Mouse (Mus musculus) liver, embryonic 11.5 days (tissue): ENCODE measurements around the gene Srd5a1. TPM values are rescaled to one million over a fixed set of nuclear protein-coding genes. Genes with fewer than 3 reads are reported as not detected.

Source experiments
- ATAC-seq: fragments of 200-750 bp; cut with Nextera tagmentation; replicated peaks from 2 replicates; pipeline ENCODE4 v1.8.0; 2017; ENCODE audit warnings: moderate number of reproducible peaks, mild to moderate bottlenecking, moderate TSS enrichment, moderate library complexity; ENCODE audit not compliant: low FRiP score
- DNase-seq: peaks from one replicate; pipeline ENCODE4 v3.0.0-alpha.2; 2017; ENCODE audit warnings: low spot score
- H3K27ac ChIP-seq: fragments of 300-500 bp; sonication (generic); 2 replicates; pipeline ENCODE4 v1.5.1; 2014; ENCODE audit warnings: mild to moderate bottlenecking, low read depth, low read length, control low read depth
- H3K27me3 ChIP-seq: fragments of 300-500 bp; sonication (generic); replicated peaks from 2 replicates; pipeline ENCODE4 v1.6.1; 2014; ENCODE audit warnings: low read length, mixed read lengths; ENCODE audit not compliant: control insufficient read depth, insufficient read depth
- H3K36me3 ChIP-seq: fragments of 300-500 bp; sonication (generic); 2 replicates; pipeline ENCODE4 v1.6.1; 2014; ENCODE audit warnings: mild to moderate bottlenecking, low read length, moderate library complexity, mixed read lengths; ENCODE audit not compliant: control insufficient read depth, insufficient read depth
- H3K4me1 ChIP-seq: fragments of 300-500 bp; sonication (generic); replicated peaks from 2 replicates; pipeline ENCODE4 v1.6.1; 2014; ENCODE audit warnings: low read length, mixed read lengths; ENCODE audit not compliant: control insufficient read depth, insufficient read depth
- H3K4me2 ChIP-seq: fragments of 300-500 bp; sonication (generic); 2 replicates; pipeline ENCODE4 v1.6.1; 2014; ENCODE audit warnings: mild to moderate bottlenecking, control low read depth, moderate library complexity
- H3K4me3 ChIP-seq: fragments of 300-500 bp; sonication (generic); 2 replicates; pipeline ENCODE4 v1.5.1; 2014; ENCODE audit warnings: low read depth, low read length, control low read depth
- H3K9ac ChIP-seq: fragments of 300-500 bp; sonication (generic); 2 replicates; pipeline ENCODE4 v1.6.1; 2014; ENCODE audit warnings: low read depth, low read length, control low read depth
- H3K9me3 ChIP-seq: fragments of 300-500 bp; sonication (generic); 2 replicates; pipeline ENCODE4 v1.6.1; 2016; ENCODE audit warnings: low read length, inconsistent platforms, mixed read lengths; ENCODE audit not compliant: control insufficient read depth
- WGBS: fragments of 180-500 bp; shearing (Covaris S2); extraction: QIAGEN DNeasy Blood & Tissue Kit; methylation state at CpG from one replicate; pipeline ENCODE4 v1.1.7; 2014; 5-methylcytosine and 5-hydroxymethylcytosine counted together
- polyA plus RNA-seq: library from polyadenylated mRNA; unstranded; fragments of >200 nt; fragmentation: Nextera tagmentation; extraction: Ambion mirVana; gene quantifications from 2 replicates; pipeline ENCODE4 v1.2.1, GENCODE M21; 2014

The Srd5a1 gene
- 9.9 and 10.3 TPM in 2 replicates for polyA plus RNA-seq

GRCm38 (mm10) chr13:69611398-69612174, at the start of gene Srd5a1:
Gene Srd5a1, minus strand, starts transcription at chr13:69611442.
- under 1% methylated on average over 68 of the region's 69 CpGs for WGBS
- peak; percentile 99 for ATAC-seq

GRCm38 (mm10) chr13:69654508-69654907, 43.3 kb upstream of the Srd5a1 start:
- ATAC-seq: no peak
- 60% methylated on average over 3 of the region's 3 CpGs for WGBS
- Histone ChIP-seq H3K9me3 (no peaks in the 10 kb centered on the region), H3K4me2 (no peak overlapping the region), H3K27ac (no peak overlapping the region), H3K9ac (no peak overlapping the region), H3K27me3 (no peaks in the 10 kb centered on the region), H3K4me1 (no peaks in the 10 kb centered on the region), H3K36me3 (no peaks in the 10 kb centered on the region), H3K4me3 (no peak overlapping the region)
- peak; percentile 17 for DNase-seq

More at GRCm38 (mm10) chr13:69611398-69612174, at the start of gene Srd5a1:
- Histone ChIP-seq H3K27ac (peak within 1 kb of the TSS; percentile 9), H3K4me1 (peaks cover 3% of the 10 kb centered on the region), H3K27me3 (no peaks in the 10 kb centered on the region), H3K4me2 (peak within 1 kb of the TSS; percentile 99), H3K4me3 (peak within 1 kb of the TSS; percentile 86), H3K9ac (peak within 1 kb of the TSS; percentile 92), H3K9me3 (no peaks in the 10 kb centered on the region), H3K36me3 (peaks cover 20% of the 10 kb centered on the region)
- DNase-seq: peak; percentile 98

- WGBS: 77% methylated on average over 9 of the region's 9 CpGs
- Histone ChIP-seq H3K9ac (no peak overlapping the region), H3K27me3 (no peaks in the 10 kb centered on the region), H3K4me3 (no peak overlapping the region), H3K36me3 (no peaks in the 10 kb centered on the region), H3K9me3 (no peaks in the 10 kb centered on the region), H3K27ac (no peak overlapping the region), H3K4me1 (no peaks in the 10 kb centered on the region), H3K4me2 (no peak overlapping the region)
- ATAC-seq (no peak), DNase-seq (peak; percentile 15)
Measured at GRCm38 (mm10) chr13:69646481-69646880, 35.2 kb upstream of the Srd5a1 start.

GRCm38 (mm10) chr13:69645694-69646423, 34.6 kb upstream of the Srd5a1 start:
- H3K36me3 ChIP-seq: no peaks in the 10 kb centered on the region
- no peak overlapping the region for H3K9ac ChIP-seq
- no peak overlapping the region for H3K4me2 ChIP-seq
- WGBS: 75% methylated on average over 13 of the region's 13 CpGs
- ATAC-seq (no peak), DNase-seq (peak; percentile 25)
- no peak overlapping the region for H3K27ac ChIP-seq
- H3K4me1 ChIP-seq: no peaks in the 10 kb centered on the region
- H3K27me3 ChIP-seq: no peaks in the 10 kb centered on the region
- no peak overlapping the region for H3K4me3 ChIP-seq
- no peaks in the 10 kb centered on the region for H3K9me3 ChIP-seq

GRCm38 (mm10) chr13:69644427-69645166, 33.4 kb upstream of the Srd5a1 start:
- DNase-seq (peak; percentile 24), ATAC-seq (0 out of 2 replicates have a peak, but pooled peaks have one; percentile 9)
- Histone ChIP-seq H3K4me2 (no peak overlapping the region), H3K27me3 (no peaks in the 10 kb centered on the region), H3K9ac (no peak overlapping the region), H3K9me3 (no peaks in the 10 kb centered on the region), H3K4me1 (no peaks in the 10 kb centered on the region), H3K27ac (no peak overlapping the region), H3K36me3 (no peaks in the 10 kb centered on the region), H3K4me3 (no peak overlapping the region)
- 75% methylated on average over 13 of the region's 13 CpGs for WGBS

GRCm38 (mm10) chr13:69643937-69644336, 32.7 kb upstream of the Srd5a1 start:
- Histone ChIP-seq H3K4me2 (no peak overlapping the region), H3K36me3 (no peaks in the 10 kb centered on the region), H3K27ac (no peak overlapping the region), H3K4me1 (no peaks in the 10 kb centered on the region), H3K9ac (no peak overlapping the region), H3K27me3 (no peaks in the 10 kb centered on the region), H3K9me3 (no peaks in the 10 kb centered on the region), H3K4me3 (no peak overlapping the region)
- 83% methylated on average over 2 of the region's 2 CpGs for WGBS
- peak; percentile 17 for DNase-seq
- no peak for ATAC-seq

- DNase-seq (peak; percentile 29), ATAC-seq (no peak)
- 61% methylated on average over 5 of the region's 5 CpGs for WGBS
- H3K4me1 ChIP-seq: no peaks in the 10 kb centered on the region
- peaks cover 4% of the 10 kb centered on the region; the same call in 1 of the 2 replicates for H3K36me3 ChIP-seq
- no peak overlapping the region for H3K4me2 ChIP-seq
- H3K9me3 ChIP-seq: no peaks in the 10 kb centered on the region
- H3K9ac ChIP-seq: no peak overlapping the region
- H3K27me3 ChIP-seq: no peaks in the 10 kb centered on the region
- H3K4me3 ChIP-seq: no peak overlapping the region
- H3K27ac ChIP-seq: no peak overlapping the region
Measured at GRCm38 (mm10) chr13:69642656-69643216, 31.5 kb upstream of the Srd5a1 start.

GRCm38 (mm10) chr13:69641017-69641416, 29.8 kb upstream of the Srd5a1 start:
- Histone ChIP-seq H3K36me3 (peaks cover 6% of the 10 kb centered on the region), H3K4me3 (no peak overlapping the region), H3K9me3 (no peaks in the 10 kb centered on the region), H3K4me1 (no peaks in the 10 kb centered on the region), H3K27me3 (no peaks in the 10 kb centered on the region), H3K9ac (no peak overlapping the region), H3K4me2 (no peak overlapping the region), H3K27ac (no peak overlapping the region)
- ATAC-seq (no peak), DNase-seq (peak; percentile 26)
- WGBS: 80% methylated on average over 3 of the region's 3 CpGs
